ENCODE assay signal across 10 mouse cellular contexts in genomic region chr12:29860986-29861385, GRCm38 (mm10).
"Had no signal": no experiment of that assay in that cellular context is flagged by ENCODE, and none has a peak within 500 bp of the region (broad histone marks: within the 10 kb centered on the region; RNA-seq: fewer than 3 reads in every experiment).

No protein-coding gene starts in this region.

- H3K4me3 ChIP-seq: limb, embryonic 12.5 days; liver, embryonic 13.5 days; lung, embryonic 15.5 days had no signal

- ATAC-seq: liver, postnatal 0 days had no signal

- H3K9ac ChIP-seq: limb, embryonic 12.5 days; liver, embryonic 13.5 days; liver, postnatal 0 days; lung, embryonic 15.5 days had no signal

- H3K4me1 ChIP-seq: limb, embryonic 12.5 days; liver, embryonic 13.5 days; lung, embryonic 15.5 days had no signal

- H3K27me3 ChIP-seq: limb, embryonic 12.5 days; liver, embryonic 13.5 days; lung, embryonic 15.5 days had no signal

- H3K36me3 ChIP-seq: limb, embryonic 12.5 days; liver, embryonic 13.5 days; lung, embryonic 15.5 days had no signal

- H3K9me3 ChIP-seq: limb, embryonic 12.5 days; liver, embryonic 13.5 days; lung, embryonic 15.5 days had no signal

- H3K4me2 ChIP-seq: limb, embryonic 12.5 days; liver, embryonic 13.5 days; lung, embryonic 15.5 days had no signal

- DNase-seq: kidney, postnatal 25 days; layer of hippocampus, adult 9-11 months; liver; liver, embryonic 13.5 days; liver, postnatal 0 days; midbrain, embryonic 14.5 days; thymus, postnatal 14 days had no signal

- H3K27ac ChIP-seq: limb, embryonic 12.5 days; liver, embryonic 13.5 days; lung, embryonic 15.5 days; stomach, postnatal 0 days had no signal
